Mouse (Mus musculus) spleen, adult 2 months (tissue): ENCODE measurements around the gene Use1. TPM values are rescaled to one million over a fixed set of nuclear protein-coding genes. Genes with fewer than 3 reads are reported as not detected.
A peak's percentile ranks its signal among the peaks of the same experiment; 100 is the strongest.

Experiments used
- DNase-seq, 2 experiments: peaks; one replicate each; pipeline versions ENCODE4 v3.0.0 to v3.0.0-alpha.2; 2012 to 2021; ENCODE audit warnings: low spot score in 2 of 2, low read depth in 1 of 2
- H3K27ac ChIP-seq: fragments of 200-500 bp; 2 replicates; pipeline ENCODE4 v1.5.1; 2012; ENCODE audit warnings: low read length, inconsistent platforms; ENCODE audit not compliant: insufficient read depth
- H3K27me3 ChIP-seq: fragments of 200-500 bp; 2 replicates; pipeline ENCODE4 v1.6.1; 2012; ENCODE audit warnings: mild to moderate bottlenecking, moderate library complexity, low read length, inconsistent platforms; ENCODE audit not compliant: control insufficient read depth, insufficient read depth
- H3K36me3 ChIP-seq: fragments of 200-500 bp; 2 replicates; pipeline ENCODE4 v1.6.1; 2012; ENCODE audit warnings: mild to moderate bottlenecking, low read length, inconsistent platforms; ENCODE audit not compliant: control insufficient read depth, insufficient read depth
- H3K4me1 ChIP-seq: fragments of 200-500 bp; 2 replicates; pipeline ENCODE4 v1.6.1; 2011; ENCODE audit warnings: inconsistent platforms; ENCODE audit not compliant: control insufficient read depth, insufficient read depth, insufficient read length
- H3K4me3 ChIP-seq: fragments of 200-500 bp; 2 replicates; pipeline ENCODE4 v1.5.1; 2011; ENCODE audit warnings: mild to moderate bottlenecking, inconsistent platforms; ENCODE audit not compliant: insufficient read depth, insufficient read length; ENCODE audit errors: extremely low read depth
- CTCF ChIP-seq: fragments of 200-500 bp; IDR thresholded peaks from 2 replicates; pipeline ENCODE4 v1.5.1; 2011; ENCODE audit warnings: mild to moderate bottlenecking, inconsistent platforms; ENCODE audit not compliant: insufficient read depth, insufficient read length, insufficient replicate concordance; ENCODE audit errors: extremely low read depth
- POLR2A ChIP-seq: fragments of 200-500 bp; IDR thresholded peaks from 2 replicates; pipeline ENCODE4 v1.6.1; 2011; ENCODE audit warnings: low read depth, low read length, inconsistent platforms
- WGBS: fragments of 180-500 bp; shearing (Covaris S2); methylation state at CpG from one replicate; pipeline ENCODE4 v1.1.7; 2018; 5-methylcytosine and 5-hydroxymethylcytosine counted together
- polyA plus RNA-seq: library from polyadenylated mRNA; depleted of rRNA; stranded (reverse); fragments of >200 nt; gene quantifications from 2 replicates; pipeline ENCODE4 v1.2.3, GENCODE M21; 2012

Use1 gene
- polyA plus RNA-seq, 1 experiment: 104 TPM

GRCm38 (mm10) chr8:71392391-71392790, 25.7 kb downstream of the Use1 start:
- H3K36me3 ChIP-seq: no peaks in the 10 kb centered on the region
- 93% methylated on average over 5 of the region's 5 CpGs for WGBS
- H3K27ac ChIP-seq: peak overlapping the region; percentile 16; the same call in 1 of the 2 replicates
- DNase-seq: no peak
- no peak for TF ChIP-seq CTCF
- TF ChIP-seq POLR2A: no peak
- no peaks in the 10 kb centered on the region for H3K27me3 ChIP-seq
- H3K4me1 ChIP-seq: peaks cover 4% of the 10 kb centered on the region; the same call in 1 of the 2 replicates
- no peak overlapping the region for H3K4me3 ChIP-seq

GRCm38 (mm10) chr8:71392871-71393270, 26.2 kb downstream of the Use1 start:
- no peaks in the 10 kb centered on the region for H3K27me3 ChIP-seq
- peaks cover 8% of the 10 kb centered on the region; the same call in 1 of the 2 replicates for H3K4me1 ChIP-seq
- WGBS: 45% methylated on average over 3 of the region's 3 CpGs
- H3K36me3 ChIP-seq: no peaks in the 10 kb centered on the region
- no peak for TF ChIP-seq CTCF
- TF ChIP-seq POLR2A: no peak
- H3K4me3 ChIP-seq: no peak overlapping the region
- no peak overlapping the region for H3K27ac ChIP-seq
- no peak for DNase-seq

GRCm38 (mm10) chr8:71394481-71394880, 27.8 kb downstream of the Use1 start:
- Histone ChIP-seq H3K36me3 (peaks cover 6% of the 10 kb centered on the region; the same call in 1 of the 2 replicates), H3K4me1 (peaks cover 8% of the 10 kb centered on the region; the same call in 1 of the 2 replicates), H3K27me3 (no peaks in the 10 kb centered on the region), H3K27ac (no peak overlapping the region), H3K4me3 (no peak overlapping the region)
- DNase-seq: no peak
- 93% methylated on average over 7 of the region's 7 CpGs for WGBS
- no peak for TF ChIP-seq CTCF
- no peak for TF ChIP-seq POLR2A

- no peak overlapping the region for H3K27ac ChIP-seq
- no peak overlapping the region for H3K4me3 ChIP-seq
- TF ChIP-seq POLR2A: no peak
- TF ChIP-seq CTCF: no peak
- H3K4me1 ChIP-seq: peaks cover 8% of the 10 kb centered on the region; the same call in 1 of the 2 replicates
- WGBS: 84% methylated on average over 10 of the region's 10 CpGs
- H3K27me3 ChIP-seq: no peaks in the 10 kb centered on the region
- H3K36me3 ChIP-seq: peaks cover 7% of the 10 kb centered on the region; the same call in 1 of the 2 replicates
- no peak for DNase-seq
Observed at GRCm38 (mm10) chr8:71395071-71395470, 28.4 kb downstream of the Use1 start.

- DNase-seq: no peak
- Histone ChIP-seq H3K4me3 (peak within 1 kb of the TSS; percentile 13; the same call in 1 of the 2 replicates), H3K27me3 (no peaks in the 10 kb centered on the region), H3K27ac (peak within 1 kb of the TSS; percentile 44), H3K36me3 (peaks cover 7% of the 10 kb centered on the region; the same call in 1 of the 2 replicates), H3K4me1 (peaks cover 8% of the 10 kb centered on the region; the same call in 1 of the 2 replicates)
- WGBS: 86% methylated on average over 9 of the region's 9 CpGs
- no peak for TF ChIP-seq POLR2A
- no peak for TF ChIP-seq CTCF
Observed at GRCm38 (mm10) chr8:71395629-71396028, 29.0 kb downstream of the Use1 start, which contains the start of gene Ushbp1. Ushbp1 (minus strand) TSS chr8:71395802.

GRCm38 (mm10) chr8:71396639-71397305, 30.1 kb downstream of the Use1 start, which contains the start of gene Babam1:
Babam1 (plus strand) TSS chr8:71396861.
- under 1% methylated on average over 34 of the region's 34 CpGs for WGBS
- TF ChIP-seq CTCF (no peak), POLR2A (peak; percentile 65; the same call in 1 of the 2 replicates)
- Histone ChIP-seq H3K4me3 (peak within 1 kb of the TSS; percentile 75), H3K27ac (peak within 1 kb of the TSS; percentile 44), H3K4me1 (peaks cover 8% of the 10 kb centered on the region; the same call in 1 of the 2 replicates), H3K36me3 (peaks cover 7% of the 10 kb centered on the region; the same call in 1 of the 2 replicates), H3K27me3 (no peaks in the 10 kb centered on the region)
- peak; percentile 80 to 89 for DNase-seq

- Histone ChIP-seq H3K27me3 (no peaks in the 10 kb centered on the region), H3K27ac (no peak overlapping the region), H3K4me1 (peaks cover 8% of the 10 kb centered on the region; the same call in 1 of the 2 replicates), H3K36me3 (peaks cover 7% of the 10 kb centered on the region; the same call in 1 of the 2 replicates), H3K4me3 (no peak overlapping the region)
- whole genome bisulfite sequencing: 83% methylated on average over 12 of the region's 12 CpGs
- DNase-seq: no peak
- TF ChIP-seq POLR2A: no peak
- no peak for TF ChIP-seq CTCF
Observed at GRCm38 (mm10) chr8:71397701-71398100, 31.1 kb downstream of the Use1 start.
